Mouse (Mus musculus) olfactory bulb, adult 2 months (tissue): ENCODE results near the gene Maml1. TPM values are rescaled to one million over a fixed set of nuclear protein-coding genes. Genes with fewer than 3 reads are reported as not detected.
A peak's percentile ranks its signal among the peaks of the same experiment; 100 is the strongest.

Experiments used
- H3K27ac ChIP-seq: fragments of 200-500 bp; 2 replicates; pipeline ENCODE4 v1.5.1; 2012; ENCODE audit warnings: low read depth, low read length; ENCODE audit not compliant: insufficient read depth
- H3K4me1 ChIP-seq: fragments of 200-500 bp; 2 replicates; pipeline ENCODE4 v1.6.1; 2012; ENCODE audit warnings: low read length; ENCODE audit not compliant: control insufficient read depth, insufficient read depth
- H3K4me3 ChIP-seq: fragments of 200-500 bp; 2 replicates; pipeline ENCODE4 v1.5.1; 2012; ENCODE audit warnings: mild to moderate bottlenecking, low read depth, low read length, moderate library complexity; ENCODE audit not compliant: insufficient read depth
- CTCF ChIP-seq: fragments of 200-500 bp; IDR thresholded peaks from 2 replicates; pipeline ENCODE4 v1.5.1; 2012; ENCODE audit warnings: low read depth, mild to moderate bottlenecking, low read length, moderate library complexity; ENCODE audit not compliant: insufficient read depth
- POLR2A ChIP-seq: fragments of 200-500 bp; IDR thresholded peaks from 2 replicates; pipeline ENCODE4 v1.6.1; 2012; ENCODE audit warnings: mild to moderate bottlenecking, low read depth, low read length, moderate library complexity; ENCODE audit not compliant: insufficient read depth
- WGBS: fragments of 180-500 bp; shearing (Covaris S2); methylation state at CpG from one replicate; pipeline ENCODE4 v1.1.7; 2018; 5-methylcytosine and 5-hydroxymethylcytosine counted together
- polyA plus RNA-seq: library from polyadenylated mRNA; stranded (reverse); fragments of >200 nt; gene quantifications from 2 replicates; pipeline ENCODE4 v1.2.4, GENCODE M21; 2012; ENCODE audit warnings: low replicate concordance; ENCODE audit not compliant: missing spikeins, insufficient read depth, insufficient read length

The Maml1 gene
- polyA plus RNA-seq, 1 experiment = not detected

GRCm38 (mm10) chr11:50228772-50229171 lies 63.3 kb downstream of the Maml1 start:
- Histone ChIP-seq H3K4me3 (no peak overlapping the region), H3K27ac (no peak overlapping the region), H3K4me1 (peaks cover 40% of the 10 kb centered on the region)
- no peak for TF ChIP-seq POLR2A
- TF ChIP-seq CTCF = no peak
- 50% methylated on average over 3 of the region's 3 CpGs for WGBS

GRCm38 (mm10) chr11:50227736-50228135 lies 64.4 kb downstream of the Maml1 start:
- Histone ChIP-seq H3K4me3 (no peak overlapping the region), H3K4me1 (peaks cover 40% of the 10 kb centered on the region), H3K27ac (no peak overlapping the region)
- TF ChIP-seq POLR2A = no peak
- no peak for TF ChIP-seq CTCF
- 81% methylated on average over 4 of the region's 4 CpGs for WGBS

GRCm38 (mm10) chr11:50227226-50227625 lies 64.9 kb downstream of the Maml1 start:
- no peak overlapping the region for H3K27ac ChIP-seq
- H3K4me3 ChIP-seq = no peak overlapping the region
- TF ChIP-seq POLR2A = no peak
- TF ChIP-seq CTCF = no peak
- WGBS = 75% methylated on average over 3 of the region's 3 CpGs
- H3K4me1 ChIP-seq = peaks cover 40% of the 10 kb centered on the region

- H3K27ac ChIP-seq = no peak overlapping the region
Observed at GRCm38 (mm10) chr11:50226406-50226805, 65.7 kb downstream of the Maml1 start.

GRCm38 (mm10) chr11:50225611-50226378 lies 66.3 kb downstream of the Maml1 start:
- Histone ChIP-seq H3K27ac (no peak overlapping the region), H3K4me1 (peaks cover 37% of the 10 kb centered on the region), H3K4me3 (peak overlapping the region; percentile 91)
- TF ChIP-seq POLR2A (no peak), CTCF (no peak)
- WGBS = 2% methylated on average over 34 of the region's 34 CpGs

More at GRCm38 (mm10) chr11:50226406-50226805, 65.7 kb downstream of the Maml1 start:
- 46% methylated on average over 2 of the region's 2 CpGs for WGBS
- TF ChIP-seq CTCF = no peak
- no peak for TF ChIP-seq POLR2A
- Histone ChIP-seq H3K4me1 (peaks cover 40% of the 10 kb centered on the region), H3K4me3 (peak overlapping the region; percentile 91)

GRCm38 (mm10) chr11:50224671-50225530 lies 67.2 kb downstream of the Maml1 start:
- H3K4me1 ChIP-seq = peaks cover 37% of the 10 kb centered on the region
- TF ChIP-seq CTCF (no peak; the same call in 1 of the 2 replicates), POLR2A (peak; percentile 38; the same call in 1 of the 2 replicates)

GRCm38 (mm10) chr11:50223783-50224662 lies 68.1 kb downstream of the Maml1 start:
- Histone ChIP-seq H3K4me1 (peaks cover 30% of the 10 kb centered on the region), H3K4me3 (peak overlapping the region; percentile 91), H3K27ac (no peak overlapping the region)
- TF ChIP-seq POLR2A = no peak
- TF ChIP-seq CTCF = no peak
- 7% methylated on average over 17 of the region's 17 CpGs for WGBS

More at GRCm38 (mm10) chr11:50224671-50225530, 67.2 kb downstream of the Maml1 start:
- WGBS = under 1% methylated on average over 62 of the region's 70 CpGs
- Histone ChIP-seq H3K4me3 (peak overlapping the region; percentile 91), H3K27ac (peak overlapping the region; percentile 15; the same call in 1 of the 2 replicates)

- WGBS = 62% methylated on average over 7 of the region's 7 CpGs
- peaks cover 21% of the 10 kb centered on the region for H3K4me1 ChIP-seq
- no peak overlapping the region for H3K4me3 ChIP-seq
- no peak overlapping the region for H3K27ac ChIP-seq
- TF ChIP-seq POLR2A = no peak
- no peak for TF ChIP-seq CTCF
Observed at GRCm38 (mm10) chr11:50222559-50223276, 69.4 kb downstream of the Maml1 start.
